Comparison of ENCODE assay signal across 9 mouse cellular contexts in genomic region chr3:85880687-85881086, GRCm38 (mm10). TPM values are rescaled to one million over a fixed set of nuclear protein-coding genes. Genes with fewer than 3 reads are reported as not detected.
DNase-seq lines count a peak whose midpoint lies in the region; ATAC-seq and TF ChIP-seq lines count a peak whose summit lies in the region.
"Had no signal": no experiment of that assay in that cellular context is flagged by ENCODE, and none has a peak within 500 bp of the region (broad histone marks: within the 10 kb centered on the region; RNA-seq: fewer than 3 reads in every experiment).

No protein-coding gene starts in this region.

- CTCF ChIA-PET in Patski (lab: Charles Lee): interaction anchor here (0.6 to 1.5 kb wide), 4 partner anchors 11 to 911 kb away, joined by 3 to 4 read pairs (median 3); no protein-coding TSS in a partner anchor

- DNase-seq in heart, postnatal 14 days: no peak
- DNase-seq in Patski (ENCODE audit: low read depth, low spot score): peak; percentile 66
- no peak for DNase-seq in layer of hippocampus, adult 8-10 months (ENCODE audit: low spot score in 2 of 2)
- no peak for DNase-seq in left cerebral cortex, adult 9 months (ENCODE audit: low spot score in 2 of 2)
- no peak for DNase-seq in layer of hippocampus, postnatal 36 days

- ATAC-seq in heart, embryonic 12.5 days (ENCODE audit: insufficient number of reproducible peaks, low FRiP score): peak; percentile 90
- peak; percentile 90 for ATAC-seq in Patski
- ATAC-seq in intestine, embryonic 15.5 days: peak; percentile 98

- no peaks in the 10 kb centered on the region for H3K27me3 ChIP-seq in heart, embryonic 12.5 days (replicated peaks)
- H3K27me3 ChIP-seq in Patski (no peaks in the 10 kb centered on the region), myocyte (ENCODE audit: control insufficient read depth, insufficient read depth, insufficient read length) (no peaks in the 10 kb centered on the region)
- no peaks in the 10 kb centered on the region for H3K27me3 ChIP-seq in intestine, embryonic 15.5 days (replicated peaks)

- POLR2A ChIA-PET in Patski (lab: Charles Lee): no interaction called here

- intact Hi-C loops in heart, postnatal 14 days (cut with DNase I): no loop called here

- H3K9ac ChIP-seq in heart, embryonic 12.5 days: no peak overlapping the region
- H3K9ac ChIP-seq in intestine, embryonic 15.5 days: no peak overlapping the region

- no peak overlapping the region for H3K4me3 ChIP-seq in heart, embryonic 12.5 days
- no peak overlapping the region for H3K4me3 ChIP-seq in intestine, embryonic 15.5 days (replicated peaks)
- no peak overlapping the region for H3K4me3 ChIP-seq in myocyte
- H3K4me3 ChIP-seq: hindbrain, embryonic 10.5 days had no signal

- H3ac ChIP-seq in myocyte (ENCODE audit: control insufficient read depth, insufficient read length): no peak overlapping the region

- peaks cover 44% of the 10 kb centered on the region for H3K79me2 ChIP-seq in myocyte (ENCODE audit: control insufficient read depth, insufficient read depth)

- in situ Hi-C loops in Patski (cut with MboI; ENCODE audit: low pct_unique_long_range_greater_than_20kb): no loop called here

- TF ChIP-seq CTCF in Patski (IDR thresholded peaks at IDR 0.05): no peak

- H3K36me3 ChIP-seq in heart, embryonic 12.5 days: no peaks in the 10 kb centered on the region
- H3K36me3 ChIP-seq in intestine, embryonic 15.5 days: no peaks in the 10 kb centered on the region
- H3K36me3 ChIP-seq in myocyte (ENCODE audit: control insufficient read depth, insufficient read depth): no peaks in the 10 kb centered on the region
- H3K36me3 ChIP-seq: hindbrain, embryonic 10.5 days had no signal

- H3K9me3 ChIP-seq in heart, embryonic 12.5 days (replicated peaks): no peaks in the 10 kb centered on the region
- H3K9me3 ChIP-seq in intestine, embryonic 15.5 days: no peaks in the 10 kb centered on the region
- H3K9me3 ChIP-seq: hindbrain, embryonic 10.5 days had no signal

- no peak overlapping the region for H3K4me2 ChIP-seq in heart, embryonic 12.5 days
- H3K4me2 ChIP-seq in intestine, embryonic 15.5 days (replicated peaks): no peak overlapping the region
- H3K4me2 ChIP-seq in myocyte (ENCODE audit: low read depth): peak overlapping the region; percentile 10

- TF ChIP-seq POLR2A in myocyte (IDR thresholded peaks at IDR 0.05; ENCODE audit: insufficient read length, low read depth): no peak

- 70% methylated on average over 2 of the region's 2 CpGs for WGBS in heart, embryonic 12.5 days
- WGBS in intestine, embryonic 15.5 days: 51% methylated on average over 2 of the region's 2 CpGs

- peaks cover 20% of the 10 kb centered on the region for H3K4me1 ChIP-seq in heart, embryonic 12.5 days (replicated peaks)
- H3K4me1 ChIP-seq in intestine, embryonic 15.5 days (replicated peaks): no peaks in the 10 kb centered on the region
- H3K4me1 ChIP-seq: hindbrain, embryonic 10.5 days had no signal

- H3K27ac ChIP-seq in heart, embryonic 12.5 days (ENCODE audit: poor library complexity, severe bottlenecking): no peak overlapping the region
- no peak overlapping the region for H3K27ac ChIP-seq in intestine, embryonic 15.5 days
- H3K27ac ChIP-seq: hindbrain, embryonic 10.5 days had no signal

TF ChIP-seq in myocyte, 11 proteins besides CTCF, POLR2A, EP300 and RAD21:
- TF ChIP-seq TCF3 (IDR thresholded peaks at IDR 0.05; ENCODE audit: insufficient read length, low read depth) (no peak), MYOD1 (IDR thresholded peaks at IDR 0.05; ENCODE audit: control insufficient read depth in 1 of 3, insufficient read length in 2 of 3, low read depth in 2 of 3) (no peak), MYOG (IDR thresholded peaks at IDR 0.05; ENCODE audit: control insufficient read depth in 1 of 3, insufficient read depth in 1 of 3, insufficient read length in 2 of 3, low read depth in 2 of 3) (no peak), MAX (IDR thresholded peaks at IDR 0.05; ENCODE audit: low read depth) (no peak), POLR2AphosphoS2 (IDR thresholded peaks at IDR 0.05; ENCODE audit: insufficient read length, low read depth) (no peak), TCF12 (IDR thresholded peaks at IDR 0.05; ENCODE audit: insufficient read depth, poor library complexity, severe bottlenecking) (no peak), SRF (IDR thresholded peaks at IDR 0.05; ENCODE audit: control insufficient read depth, insufficient read length, low read depth) (no peak), CEBPB (IDR thresholded peaks at IDR 0.05; ENCODE audit: insufficient read depth, poor library complexity, severe bottlenecking) (no peak), USF1 (IDR thresholded peaks at IDR 0.05; ENCODE audit: low read depth) (no peak), REST (IDR thresholded peaks at IDR 0.05; ENCODE audit: insufficient read depth, insufficient read length) (no peak), E2F4 (IDR thresholded peaks at IDR 0.05; ENCODE audit: insufficient read depth) (no peak)
TF ChIP-seq in myocyte: peak in this region for 0.

RNA-seq across cellular contexts. Expression of gene Glt28d2, which starts 6.6 kb away (rescaled TPM):
- polyA plus RNA-seq in heart, embryonic 12.5 days (2016; fragmentation: Nextera tagmentation; extraction: Ambion mirVana): 0.85 and 1.2 TPM in 2 replicates
- total RNA-seq in heart, postnatal 14 days (2021): 1 to 10 TPM; 7.3 to 7.6 TPM
- 3.6 TPM for polyA plus RNA-seq in Patski (2021)
- polyA plus RNA-seq in intestine, embryonic 15.5 days (2015; fragmentation: Nextera tagmentation; extraction: Ambion mirVana): 2.0 and 2.7 TPM in 2 replicates
- 1.4 TPM for polyA plus RNA-seq in myocyte (2012; fragmentation: generic; extraction: Trizol)
- total RNA-seq in layer of hippocampus, adult 8-10 months (2022): under 1 TPM in 3 of 4 experiments, not detected in 1; 0.41 to 0.61 (median 0.50) TPM
- total RNA-seq in layer of hippocampus, postnatal 36 days (2021): under 1 TPM; 0.25 to 0.30 TPM

RNA-seq across cellular contexts. Expression of gene Gm37240, which starts 6.6 kb away (rescaled TPM):
- 4.6 and 6.1 TPM in 2 replicates for polyA plus RNA-seq in heart, embryonic 12.5 days (2016; fragmentation: Nextera tagmentation; extraction: Ambion mirVana)
- 10 to 100 TPM; 39.0 to 42.7 TPM for total RNA-seq in heart, postnatal 14 days (2021)
- polyA plus RNA-seq in Patski (2021) (10.8 TPM), myocyte (2012; fragmentation: generic; extraction: Trizol) (8.7 TPM)
- 4.8 and 6.5 TPM in 2 replicates for polyA plus RNA-seq in intestine, embryonic 15.5 days (2015; fragmentation: Nextera tagmentation; extraction: Ambion mirVana)
- 1 to 10 TPM in 2 of 4 experiments, not detected in 2; 1.8 to 2.0 TPM for total RNA-seq in layer of hippocampus, adult 8-10 months (2022)
- not detected for total RNA-seq in layer of hippocampus, postnatal 36 days (2021)
